Mouse (Mus musculus) kidney, embryonic 15.5 days (tissue): ENCODE results near the gene Lig1. TPM values are rescaled to one million over a fixed set of nuclear protein-coding genes. Genes with fewer than 3 reads are reported as not detected.
A peak's percentile ranks its signal among the peaks of the same experiment; 100 is the strongest.
"Not testable (repeated sequence)": the region's sequence is repeated elsewhere in the genome, so short reads cannot be mapped to it uniquely, and the experiment has no call there.

Experiments used
- ATAC-seq: fragments of 200-750 bp; cut with Nextera tagmentation; replicated peaks from 2 replicates; pipeline ENCODE4 v1.8.0; 2017; ENCODE audit warnings: moderate TSS enrichment; ENCODE audit not compliant: low FRiP score
- H3K27ac ChIP-seq: fragments of 300-500 bp; sonication (generic); 2 replicates; pipeline ENCODE4 v1.5.1; 2015; ENCODE audit warnings: mild to moderate bottlenecking, inconsistent platforms
- H3K27me3 ChIP-seq: fragments of 300-500 bp; sonication (generic); 2 replicates; pipeline ENCODE4 v1.6.1; 2015; ENCODE audit warnings: inconsistent platforms
- H3K36me3 ChIP-seq: fragments of 300-500 bp; sonication (generic); 2 replicates; pipeline ENCODE4 v1.6.1; 2015; ENCODE audit warnings: inconsistent platforms
- H3K4me1 ChIP-seq: fragments of 300-500 bp; sonication (generic); 2 replicates; pipeline ENCODE4 v1.6.1; 2015; ENCODE audit warnings: inconsistent platforms
- H3K4me2 ChIP-seq: fragments of 300-500 bp; sonication (generic); 2 replicates; pipeline ENCODE4 v1.6.1; 2015; ENCODE audit warnings: moderate library complexity, mild to moderate bottlenecking, inconsistent platforms
- H3K4me3 ChIP-seq: fragments of 300-500 bp; sonication (generic); replicated peaks from 2 replicates; pipeline ENCODE4 v1.5.1; 2015; ENCODE audit warnings: mild to moderate bottlenecking, inconsistent platforms
- H3K9ac ChIP-seq: fragments of 300-500 bp; sonication (generic); 2 replicates; pipeline ENCODE4 v1.6.1; 2015; ENCODE audit warnings: mild to moderate bottlenecking, inconsistent platforms
- H3K9me3 ChIP-seq: fragments of 300-500 bp; sonication (generic); replicated peaks from 2 replicates; pipeline ENCODE4 v1.6.1; 2016; ENCODE audit warnings: inconsistent platforms
- WGBS: fragments of 180-500 bp; shearing (Covaris S2); methylation state at CpG from one replicate; pipeline ENCODE4 v1.1.7; 2015; ENCODE audit warnings: mixed read lengths; 5-methylcytosine and 5-hydroxymethylcytosine counted together
- polyA plus RNA-seq: library from polyadenylated mRNA; unstranded; fragments of >200 nt; fragmentation: Nextera tagmentation; extraction: Ambion mirVana; gene quantifications from 2 replicates; pipeline ENCODE4 v1.2.1, GENCODE M21; 2015

Lig1 gene
- 109 and 110 TPM in 2 replicates for polyA plus RNA-seq

- H3K27ac ChIP-seq = peak within 1 kb of the TSS; percentile 93
- no peak for ATAC-seq
Observed at GRCm38 (mm10) chr7:13277081-13277480, at the start of gene Lig1. Lig1 (plus strand) TSS chr7:13277283.

GRCm38 (mm10) chr7:13260746-13261700, 16.1 kb upstream of the Lig1 start:
- Histone ChIP-seq H3K36me3 (no peaks in the 10 kb centered on the region), H3K27me3 (no peaks in the 10 kb centered on the region), H3K4me3 (no peak overlapping the region), H3K9ac (no peak overlapping the region), H3K4me2 (no peak overlapping the region), H3K27ac (no peak overlapping the region), H3K9me3 (no peaks in the 10 kb centered on the region), H3K4me1 (no peaks in the 10 kb centered on the region)
- ATAC-seq = no peak; the same call in 1 of the 2 replicates
- whole genome bisulfite sequencing = 52% methylated on average over 50 of the region's 50 CpGs

More at GRCm38 (mm10) chr7:13277081-13277480, at the start of gene Lig1:
- Histone ChIP-seq H3K36me3 (peaks cover 54% of the 10 kb centered on the region), H3K27me3 (no peaks in the 10 kb centered on the region), H3K9me3 (no peaks in the 10 kb centered on the region), H3K4me2 (peak within 1 kb of the TSS; percentile 75), H3K4me3 (peak within 1 kb of the TSS; percentile 68), H3K4me1 (peaks cover 9% of the 10 kb centered on the region), H3K9ac (peak within 1 kb of the TSS; percentile 68)
- WGBS = 98% methylated on average over 16 of the region's 16 CpGs

GRCm38 (mm10) chr7:13263851-13264250, 13.2 kb upstream of the Lig1 start:
- Histone ChIP-seq H3K4me2 (no peak overlapping the region), H3K27ac (no peak overlapping the region), H3K27me3 (no peaks in the 10 kb centered on the region), H3K9ac (no peak overlapping the region), H3K4me3 (no peak overlapping the region), H3K36me3 (no peaks in the 10 kb centered on the region), H3K4me1 (no peaks in the 10 kb centered on the region), H3K9me3 (no peaks in the 10 kb centered on the region)
- 91% methylated on average over 5 of the region's 5 CpGs for WGBS
- ATAC-seq = no peak

- ATAC-seq = no peak
- Histone ChIP-seq H3K27ac (no peak overlapping the region), H3K4me1 (no peaks in the 10 kb centered on the region), H3K4me3 (no peak overlapping the region), H3K9ac (no peak overlapping the region), H3K27me3 (no peaks in the 10 kb centered on the region), H3K4me2 (no peak overlapping the region), H3K36me3 (no peaks in the 10 kb centered on the region), H3K9me3 (no peaks in the 10 kb centered on the region)
- WGBS = 57% methylated on average over 2 of the region's 2 CpGs
Observed at GRCm38 (mm10) chr7:13264396-13264795, 12.7 kb upstream of the Lig1 start.

GRCm38 (mm10) chr7:13268749-13269260, 8.3 kb upstream of the Lig1 start:
- Histone ChIP-seq H3K4me2 (no peak overlapping the region), H3K27ac (no peak overlapping the region), H3K4me3 (no peak overlapping the region), H3K36me3 (no peaks in the 10 kb centered on the region), H3K4me1 (no peaks in the 10 kb centered on the region), H3K9me3 (no peaks in the 10 kb centered on the region), H3K27me3 (no peaks in the 10 kb centered on the region), H3K9ac (no peak overlapping the region)
- whole genome bisulfite sequencing = 91% methylated on average over 4 of the region's 4 CpGs
- ATAC-seq = no peak

- no peak overlapping the region for H3K27ac ChIP-seq
- no peaks in the 10 kb centered on the region for H3K27me3 ChIP-seq
- no peaks in the 10 kb centered on the region for H3K9me3 ChIP-seq
- WGBS = 79% methylated on average over 11 of the region's 11 CpGs
- no peak overlapping the region for H3K4me2 ChIP-seq
- H3K4me3 ChIP-seq = no peak overlapping the region
- H3K4me1 ChIP-seq = no peaks in the 10 kb centered on the region
- ATAC-seq = no peak
- H3K9ac ChIP-seq = no peak overlapping the region
- peaks cover 6% of the 10 kb centered on the region for H3K36me3 ChIP-seq
Observed at GRCm38 (mm10) chr7:13269394-13269793, 7.7 kb upstream of the Lig1 start.

GRCm38 (mm10) chr7:13271704-13272103, 5.4 kb upstream of the Lig1 start:
- Histone ChIP-seq H3K27ac (no peak overlapping the region), H3K9me3 (no peaks in the 10 kb centered on the region), H3K9ac (no peak overlapping the region), H3K36me3 (peaks cover 29% of the 10 kb centered on the region), H3K27me3 (no peaks in the 10 kb centered on the region), H3K4me1 (no peaks in the 10 kb centered on the region), H3K4me2 (no peak overlapping the region), H3K4me3 (no peak overlapping the region)
- ATAC-seq = no peak
- WGBS = 95% methylated on average over 1 of the region's 1 CpGs

GRCm38 (mm10) chr7:13277833-13278232, 750 bp downstream of the Lig1 start:
- no peaks in the 10 kb centered on the region for H3K27me3 ChIP-seq
- H3K9me3 ChIP-seq = no peaks in the 10 kb centered on the region
- H3K4me1 ChIP-seq = peaks cover 9% of the 10 kb centered on the region
- peak overlapping the region; percentile 93; the same call in 1 of the 2 replicates for H3K27ac ChIP-seq
- H3K9ac ChIP-seq = peak overlapping the region; percentile 68
- H3K4me2 ChIP-seq = peak overlapping the region; percentile 75
- 0 out of 2 replicates have a peak, but pooled peaks have one; percentile 0 for ATAC-seq
- H3K36me3 ChIP-seq = peaks cover 60% of the 10 kb centered on the region
- H3K4me3 ChIP-seq = peak overlapping the region; percentile 68
- WGBS = 27% methylated on average over 2 of the region's 2 CpGs

GRCm38 (mm10) chr7:13278308-13278891, 1.3 kb downstream of the Lig1 start, which contains the start of gene Zswim9:
Zswim9 (minus strand) TSS chr7:13278721.
- Histone ChIP-seq H3K9me3 (no peaks in the 10 kb centered on the region), H3K36me3 (peaks cover 63% of the 10 kb centered on the region), H3K4me3 (peak within 1 kb of the TSS; percentile 68), H3K9ac (peak within 1 kb of the TSS; percentile 68), H3K27ac (peak within 1 kb of the TSS; percentile 93), H3K4me1 (peaks cover 9% of the 10 kb centered on the region), H3K27me3 (no peaks in the 10 kb centered on the region), H3K4me2 (peak within 1 kb of the TSS; percentile 75)
- WGBS = under 1% methylated on average over 39 of the region's 39 CpGs
- peak; percentile 98 for ATAC-seq

- H3K27me3 ChIP-seq, H3K4me1 ChIP-seq, H3K9me3 ChIP-seq: not testable (repeated sequence)
- peak overlapping the region; percentile 68 for H3K4me3 ChIP-seq
- WGBS = under 1% methylated on average over 20 of the region's 29 CpGs
- H3K9ac ChIP-seq = peak overlapping the region; percentile 68
- peak overlapping the region; percentile 75 for H3K4me2 ChIP-seq
- peaks cover 67% of the 10 kb centered on the region for H3K36me3 ChIP-seq
- H3K27ac ChIP-seq = peak overlapping the region; percentile 93
- peak; percentile 79 for ATAC-seq
Observed at GRCm38 (mm10) chr7:13278957-13279356, 1.9 kb downstream of the Lig1 start.

GRCm38 (mm10) chr7:13288621-13289020, 11.5 kb downstream of the Lig1 start:
- ATAC-seq = peak; percentile 43; the same call in 1 of the 2 replicates
- H3K9me3 ChIP-seq = no peaks in the 10 kb centered on the region

More at GRCm38 (mm10) chr7:13288621-13289020, 11.5 kb downstream of the Lig1 start:
- H3K9ac ChIP-seq = no peak overlapping the region
- H3K27ac ChIP-seq = no peak overlapping the region
- no peaks in the 10 kb centered on the region for H3K4me1 ChIP-seq
- H3K4me3 ChIP-seq = no peak overlapping the region
- 52% methylated on average over 5 of the region's 5 CpGs for WGBS
- no peaks in the 10 kb centered on the region for H3K27me3 ChIP-seq
- peaks cover 99% of the 10 kb centered on the region for H3K36me3 ChIP-seq
- H3K4me2 ChIP-seq = no peak overlapping the region
